Mouse (Mus musculus) embryonic facial prominence, embryonic 14.5 days (tissue): ENCODE measurements at regions not wholly inside any gene's neighbourhood (a gene's known extent, or its start where the extent isn't known, plus 50 kb on each side); places are given as distances from the start of the nearest gene placed in this dataset.
A peak's percentile ranks its signal among the peaks of the same experiment; 100 is the strongest.

Experiments
- ATAC-seq: fragments of 200-750 bp; cut with Nextera tagmentation; 2 replicates; pipeline ENCODE4 v1.8.0; 2017; ENCODE audit warnings: low read depth, moderate number of reproducible peaks, moderate TSS enrichment
- DNase-seq: peaks from one replicate; pipeline ENCODE4 v3.0.0-alpha.2; 2015; ENCODE audit warnings: low spot score
- H3K27ac ChIP-seq: fragments of 300-500 bp; sonication (generic); replicated peaks from 2 replicates; pipeline ENCODE4 v1.5.1; 2014; ENCODE audit warnings: low read depth, mild to moderate bottlenecking, low read length, moderate library complexity
- H3K27me3 ChIP-seq: fragments of 300-500 bp; sonication (generic); replicated peaks from 2 replicates; pipeline ENCODE4 v1.6.1; 2014; ENCODE audit warnings: low read length; ENCODE audit not compliant: control insufficient read depth, insufficient read depth
- H3K36me3 ChIP-seq: fragments of 300-500 bp; sonication (generic); 2 replicates; pipeline ENCODE4 v1.6.1; 2014; ENCODE audit warnings: low read length, mixed read lengths; ENCODE audit not compliant: control insufficient read depth, insufficient read depth
- H3K4me1 ChIP-seq: fragments of 300-500 bp; sonication (generic); 2 replicates; pipeline ENCODE4 v1.6.1; 2014; ENCODE audit warnings: antibody characterized with exemption, low read length; ENCODE audit not compliant: control insufficient read depth, insufficient read depth
- H3K4me2 ChIP-seq: fragments of 300-500 bp; sonication (generic); 2 replicates; pipeline ENCODE4 v1.6.1; 2014; ENCODE audit warnings: low read depth, mild to moderate bottlenecking, low read length, moderate library complexity, mixed read lengths
- H3K4me3 ChIP-seq: fragments of 300-500 bp; sonication (generic); 2 replicates; pipeline ENCODE4 v1.5.1; 2014; ENCODE audit warnings: low read depth, mild to moderate bottlenecking, low read length
- H3K9ac ChIP-seq: fragments of 300-500 bp; sonication (generic); 2 replicates; pipeline ENCODE4 v1.6.1; 2014; ENCODE audit warnings: low read depth, mild to moderate bottlenecking, low read length, moderate library complexity, mixed read lengths
- H3K9me3 ChIP-seq: fragments of 300-500 bp; sonication (generic); 2 replicates; pipeline ENCODE4 v1.6.1; 2016; ENCODE audit warnings: low read length; ENCODE audit not compliant: control insufficient read depth
- WGBS: fragments of 180-500 bp; shearing (Covaris S2); extraction: QIAGEN DNeasy Blood & Tissue Kit; methylation state at CpG from one replicate; pipeline ENCODE4 v1.1.7; 2014; 5-methylcytosine and 5-hydroxymethylcytosine counted together

DNA sequence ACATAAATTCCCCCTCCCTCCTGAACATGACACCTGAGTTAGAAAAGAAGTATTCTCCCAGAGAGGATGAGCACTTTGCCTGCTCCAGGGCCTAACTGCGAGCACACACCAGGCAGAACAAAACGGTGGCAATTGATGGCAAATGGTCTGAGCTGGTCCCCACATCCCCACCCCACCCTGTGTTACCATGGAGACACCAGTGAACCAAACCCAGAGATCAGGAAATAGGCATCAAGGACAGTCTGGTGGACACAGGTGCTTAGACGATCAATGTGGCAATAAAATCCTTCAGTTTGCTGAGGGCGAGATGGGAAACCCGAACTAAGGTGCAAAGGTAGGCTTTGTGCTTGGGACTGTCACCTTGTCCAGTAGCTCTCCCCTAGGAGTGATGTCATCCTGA, 74.0 kb downstream of the Sox9 start:
- H3K27me3 ChIP-seq, result no peaks in the 10 kb centered on the region
- no peak overlapping the region for H3K4me2 ChIP-seq
- H3K4me1 ChIP-seq, result no peaks in the 10 kb centered on the region
- ATAC-seq (no peak), DNase-seq (no peak)
- whole genome bisulfite sequencing, result 85% methylated on average over 5 of the region's 5 CpGs
- H3K27ac ChIP-seq, result no peak overlapping the region
- no peaks in the 10 kb centered on the region for H3K36me3 ChIP-seq
- no peak overlapping the region for H3K4me3 ChIP-seq
- no peak overlapping the region for H3K9ac ChIP-seq
- H3K9me3 ChIP-seq, result peaks cover 5% of the 10 kb centered on the region; the same call in 1 of the 2 replicates

DNA sequence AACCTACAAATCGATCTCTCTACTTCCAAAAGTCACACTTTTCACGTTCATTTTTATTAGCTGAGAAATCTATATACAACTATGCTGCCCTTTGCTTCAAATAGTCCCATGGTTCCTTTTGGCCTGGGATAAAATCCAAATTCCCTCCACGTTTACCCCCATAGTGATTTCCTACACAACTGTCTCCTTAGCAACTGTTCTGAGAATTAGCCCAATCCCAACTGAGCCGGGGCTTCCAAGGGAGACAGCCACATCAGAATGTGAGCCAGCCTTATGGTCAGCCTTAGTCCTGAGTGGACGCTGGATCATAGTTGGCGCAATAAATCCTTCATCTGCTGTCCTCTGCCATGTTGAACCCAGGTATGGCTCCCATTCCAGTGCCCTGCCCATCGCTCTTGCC, 77.3 kb downstream of the Sox9 start:
- no peak overlapping the region for H3K4me3 ChIP-seq
- DNase-seq (no peak), ATAC-seq (no peak)
- H3K4me1 ChIP-seq, result no peaks in the 10 kb centered on the region
- H3K36me3 ChIP-seq, result no peaks in the 10 kb centered on the region
- H3K9me3 ChIP-seq, result peaks cover 5% of the 10 kb centered on the region; the same call in 1 of the 2 replicates
- no peaks in the 10 kb centered on the region for H3K27me3 ChIP-seq
- WGBS, result 86% methylated on average over 7 of the region's 7 CpGs
- H3K4me2 ChIP-seq, result no peak overlapping the region
- H3K27ac ChIP-seq, result no peak overlapping the region
- no peak overlapping the region for H3K9ac ChIP-seq

DNA sequence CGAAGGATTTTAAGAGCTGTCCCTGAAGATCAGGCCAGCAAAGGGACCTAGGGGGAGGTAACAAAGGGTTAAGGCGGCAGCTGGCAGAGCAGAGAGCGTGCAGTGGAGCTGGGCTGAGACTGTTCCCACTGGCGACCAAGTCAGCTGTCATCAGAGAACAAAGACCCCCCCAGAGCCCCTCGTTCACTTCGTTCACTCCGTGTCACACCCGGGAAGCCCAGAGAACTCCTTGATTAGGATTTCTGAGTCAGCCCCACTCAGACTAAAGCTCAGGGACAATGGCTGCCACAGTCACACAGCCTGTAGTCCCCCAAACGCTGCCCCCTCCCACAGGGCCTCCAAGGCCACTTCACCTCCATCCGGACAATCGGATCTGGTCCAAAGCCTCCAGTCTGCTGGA, 78.8 kb downstream of the Sox9 start:
- peak; percentile 45 for DNase-seq
- no peak overlapping the region for H3K27ac ChIP-seq

DNA sequence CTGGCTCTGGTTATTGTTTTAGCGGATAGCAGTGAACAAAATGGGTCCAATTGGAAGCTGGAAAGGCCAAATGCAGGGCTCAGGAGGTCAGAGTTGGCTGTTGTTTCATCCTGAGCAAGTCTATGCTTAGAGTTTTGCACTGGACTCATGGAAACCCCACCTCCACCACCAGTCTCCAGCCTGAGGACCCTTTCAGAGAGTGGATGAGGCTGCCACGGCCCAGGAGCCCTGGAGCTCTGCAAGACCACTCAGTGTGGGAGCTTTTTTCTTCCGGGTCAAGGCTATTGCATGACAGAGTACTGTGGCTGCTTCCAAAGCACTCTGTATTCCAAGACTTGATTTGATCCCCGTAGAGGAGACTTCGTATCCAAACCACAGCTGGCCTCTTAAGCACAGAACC, 79.2 kb downstream of the Sox9 start:
- H3K4me2 ChIP-seq, result no peak overlapping the region
- H3K9ac ChIP-seq, result no peak overlapping the region
- peaks cover 5% of the 10 kb centered on the region; the same call in 1 of the 2 replicates for H3K9me3 ChIP-seq
- no peak for DNase-seq
- H3K27me3 ChIP-seq, result no peaks in the 10 kb centered on the region
- ATAC-seq, result no peak
- H3K27ac ChIP-seq, result no peak overlapping the region
- H3K4me1 ChIP-seq, result no peaks in the 10 kb centered on the region
- 74% methylated on average over 5 of the region's 5 CpGs for WGBS
- no peak overlapping the region for H3K4me3 ChIP-seq
- no peaks in the 10 kb centered on the region for H3K36me3 ChIP-seq

More for the DNA sequence above, 78.8 kb downstream of the Sox9 start:
- no peaks in the 10 kb centered on the region for H3K36me3 ChIP-seq
- ATAC-seq, result peak; percentile 41; the same call in 1 of the 2 replicates
- WGBS, result 29% methylated on average over 11 of the region's 11 CpGs
- peaks cover 5% of the 10 kb centered on the region; the same call in 1 of the 2 replicates for H3K9me3 ChIP-seq
- no peak overlapping the region for H3K4me3 ChIP-seq
- no peak overlapping the region for H3K4me2 ChIP-seq
- H3K9ac ChIP-seq, result no peak overlapping the region
- no peaks in the 10 kb centered on the region for H3K27me3 ChIP-seq
- no peaks in the 10 kb centered on the region for H3K4me1 ChIP-seq

DNA sequence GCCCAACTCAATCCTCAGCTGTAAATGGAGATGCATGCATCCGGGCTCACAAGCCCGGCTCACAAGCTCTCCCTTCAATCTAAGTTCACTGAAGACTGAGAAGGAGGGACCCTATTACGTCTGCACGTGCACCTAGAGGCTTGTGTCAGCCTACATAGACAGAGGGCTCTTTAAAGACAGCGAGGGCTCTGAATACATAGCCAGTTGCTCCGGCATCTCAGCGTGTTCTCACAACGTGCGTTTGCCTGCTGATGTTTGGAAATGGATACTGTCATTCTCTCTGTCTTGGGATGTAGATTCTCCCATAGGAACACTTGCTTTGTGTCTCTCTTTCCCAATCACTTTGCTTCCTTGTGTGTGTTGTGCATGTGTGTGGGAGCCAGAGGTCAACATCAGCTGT, 83.8 kb downstream of the Sox9 start:
- Histone ChIP-seq H3K4me1 (peaks cover 11% of the 10 kb centered on the region), H3K9ac (no peak overlapping the region), H3K4me3 (no peak overlapping the region), H3K27me3 (no peaks in the 10 kb centered on the region), H3K36me3 (no peaks in the 10 kb centered on the region), H3K27ac (no peak overlapping the region), H3K9me3 (no peaks in the 10 kb centered on the region), H3K4me2 (no peak overlapping the region)
- 86% methylated on average over 9 of the region's 9 CpGs for WGBS
- DNase-seq (no peak), ATAC-seq (no peak)

DNA sequence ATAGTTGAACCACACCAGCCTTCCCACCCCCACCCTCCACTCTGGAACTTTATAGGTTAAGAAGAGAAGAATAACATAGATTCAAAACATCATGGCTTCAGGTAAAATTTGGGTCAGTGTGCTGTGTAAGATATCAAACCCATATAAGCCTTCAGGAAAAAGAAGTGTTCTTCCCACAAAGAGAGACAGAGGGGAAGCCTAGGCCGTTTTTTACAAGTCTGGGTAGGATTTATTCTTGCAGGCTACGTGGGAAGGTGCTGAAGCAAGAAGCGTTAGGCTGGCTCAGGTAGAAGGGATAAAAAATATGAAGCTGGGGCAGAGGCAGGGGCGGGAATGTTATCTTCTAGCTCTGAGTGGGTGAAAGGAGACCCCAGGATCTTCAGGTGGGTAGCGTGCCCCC, 87.5 kb downstream of the Sox9 start:
- no peaks in the 10 kb centered on the region for H3K27me3 ChIP-seq
- H3K4me2 ChIP-seq, result peak overlapping the region; percentile 45
- no peak overlapping the region for H3K9ac ChIP-seq
- ATAC-seq (no peak), DNase-seq (no peak)
- no peaks in the 10 kb centered on the region for H3K36me3 ChIP-seq
- no peak overlapping the region for H3K27ac ChIP-seq
- WGBS, result 30% methylated on average over 5 of the region's 5 CpGs
- H3K4me3 ChIP-seq, result no peak overlapping the region
- no peaks in the 10 kb centered on the region for H3K9me3 ChIP-seq
- H3K4me1 ChIP-seq, result peaks cover 11% of the 10 kb centered on the region

DNA sequence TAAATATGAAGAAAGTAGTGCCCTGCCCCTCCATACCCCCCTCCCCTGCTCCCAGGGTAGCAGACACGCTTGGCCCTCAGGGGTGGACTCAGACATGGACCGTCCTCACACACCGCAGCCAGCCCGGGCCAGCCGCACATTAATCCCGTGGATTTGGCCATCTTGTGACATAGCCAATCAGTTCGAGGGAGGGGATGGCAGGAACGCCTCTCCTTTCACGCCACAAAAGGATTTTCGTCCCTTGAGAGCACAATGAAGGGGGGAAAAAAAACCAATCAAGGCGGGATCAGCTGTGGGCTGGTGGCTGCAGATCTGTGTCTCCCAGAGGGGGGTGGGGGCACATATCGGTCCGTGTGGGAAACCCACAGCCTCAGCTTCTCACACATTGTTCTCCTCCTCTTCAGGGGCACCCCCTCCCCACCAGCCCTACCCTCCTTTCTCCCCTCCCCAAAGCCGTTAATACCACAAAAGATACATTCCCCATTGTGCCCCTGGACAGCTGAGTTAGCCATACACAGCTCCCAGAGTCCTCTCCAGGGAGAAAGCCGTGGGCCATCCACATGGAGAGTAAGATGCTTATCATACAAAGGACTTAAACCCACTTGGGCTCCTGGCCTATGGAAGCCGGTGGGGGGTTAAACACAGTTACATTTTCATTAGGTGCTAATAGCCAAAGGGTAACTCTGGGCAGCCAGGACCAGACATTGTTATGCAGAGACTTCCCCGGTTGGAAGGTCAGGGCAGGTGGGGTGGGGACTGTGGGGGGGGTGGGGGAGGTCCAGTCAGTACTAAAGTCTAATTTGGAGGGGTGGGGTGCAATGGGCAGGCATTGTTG, 88.4 kb downstream of the Sox9 start:
- H3K27me3 ChIP-seq, result no peaks in the 10 kb centered on the region
- ATAC-seq (peak; percentile 86), DNase-seq (peak; percentile 73)
- H3K9me3 ChIP-seq, result no peaks in the 10 kb centered on the region
- peak overlapping the region; percentile 41; the same call in 1 of the 2 replicates for H3K9ac ChIP-seq
- H3K27ac ChIP-seq, result no peak overlapping the region
- peak overlapping the region; percentile 21 for H3K4me3 ChIP-seq
- WGBS, result 4% methylated on average over 17 of the region's 17 CpGs
- peaks cover 11% of the 10 kb centered on the region for H3K4me1 ChIP-seq
- peak overlapping the region; percentile 45 for H3K4me2 ChIP-seq
- H3K36me3 ChIP-seq, result no peaks in the 10 kb centered on the region

DNA sequence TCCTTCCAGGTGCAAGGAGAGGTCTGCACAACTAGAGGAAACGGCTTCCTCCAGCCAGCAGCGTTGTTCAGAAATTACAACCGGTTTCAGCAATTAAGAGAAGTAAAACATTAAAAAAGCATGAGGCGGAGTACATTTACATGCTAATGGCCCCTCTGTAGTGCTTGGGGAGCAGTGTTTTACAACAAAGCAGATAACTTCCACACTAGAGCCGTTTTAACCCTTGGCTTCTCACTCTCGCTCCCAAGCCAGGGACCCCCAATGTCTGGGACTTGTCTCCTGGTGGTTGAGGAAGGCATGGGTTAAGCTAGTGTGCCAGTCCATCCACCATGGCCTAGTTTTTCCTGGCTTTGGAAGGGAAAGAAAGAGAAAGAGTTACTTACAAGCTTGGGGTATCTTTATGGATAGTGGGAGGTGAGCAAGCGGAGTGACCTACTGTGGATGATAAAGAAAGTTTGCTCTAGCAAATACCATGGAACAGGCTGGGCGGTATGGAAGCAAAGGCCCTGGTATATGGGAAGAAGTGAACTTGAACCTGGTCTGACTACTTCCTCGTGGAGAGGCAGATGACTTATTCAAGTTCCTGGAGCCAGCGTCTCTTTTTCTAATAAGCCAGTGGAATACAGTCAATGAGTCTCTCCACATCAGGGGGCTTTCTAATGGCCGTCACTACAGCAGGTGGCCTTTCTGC, 90.8 kb downstream of the Sox9 start:
- peaks cover 11% of the 10 kb centered on the region for H3K4me1 ChIP-seq
- 60% methylated on average over 11 of the region's 11 CpGs for WGBS
- no peaks in the 10 kb centered on the region for H3K27me3 ChIP-seq
- no peak overlapping the region for H3K27ac ChIP-seq
- no peaks in the 10 kb centered on the region for H3K9me3 ChIP-seq
- no peak overlapping the region for H3K4me2 ChIP-seq
- DNase-seq, result no peak
- no peaks in the 10 kb centered on the region for H3K36me3 ChIP-seq
- no peak for ATAC-seq
- no peak overlapping the region for H3K9ac ChIP-seq
- no peak overlapping the region for H3K4me3 ChIP-seq
